Mouse (Mus musculus) erythroblast, embryonic 14.5 days (primary cell): ENCODE measurements around the gene Rnls.

Experiments
- GATA1 ChIP-seq: IDR thresholded peaks from 2 replicates; pipeline ENCODE4 v1.6.1; 2012; ENCODE audit warnings: low read length, inconsistent platforms, mixed read lengths
- TAL1 ChIP-seq: IDR thresholded peaks from 3 replicates; pipeline ENCODE4 v1.6.1; 2012; ENCODE audit warnings: low read length, inconsistent platforms, mixed read lengths

GRCm38 (mm10) chr19:33159192-33159591 is 232.9 kb downstream of the Rnls start:
- TF ChIP-seq GATA1 (no peak), TAL1 (no peak)
